Mouse (Mus musculus) erythroblast, embryonic 14.5 days (primary cell): Measurements from ENCODE around the gene Morn4.

Experiments
- GATA1 ChIP-seq: IDR thresholded peaks from 2 replicates; pipeline ENCODE4 v1.6.1; 2012; ENCODE audit warnings: low read length, inconsistent platforms, mixed read lengths
- TAL1 ChIP-seq: IDR thresholded peaks from 3 replicates; pipeline ENCODE4 v1.6.1; 2012; ENCODE audit warnings: low read length, inconsistent platforms, mixed read lengths

DNA sequence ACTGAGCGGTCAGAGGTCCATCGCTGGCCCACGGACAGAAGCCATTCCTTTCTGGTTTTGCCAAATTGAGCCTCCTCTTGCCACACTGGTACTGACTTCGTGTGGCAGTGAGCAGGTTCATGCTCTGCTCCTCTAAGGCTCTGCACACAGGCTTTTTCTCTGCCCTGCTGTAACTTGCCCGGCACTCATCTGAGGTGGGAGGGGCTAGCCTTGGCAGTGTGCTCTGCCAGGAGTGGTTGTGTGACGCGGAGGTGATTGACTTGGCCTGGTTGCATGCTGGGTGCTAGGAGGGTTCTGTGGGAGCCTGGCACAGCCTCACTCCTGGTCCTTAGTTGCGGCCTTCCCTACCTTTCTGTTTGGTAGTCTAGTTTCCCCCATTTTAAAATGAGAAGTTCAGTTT is 34.3 kb upstream of the Morn4 start:
- TF ChIP-seq GATA1 (no peak), TAL1 (no peak)
